Mouse (Mus musculus) E14TG2a.4 (cell line): ENCODE results near the gene Kl.

ENCODE experiments used
- CTCF ChIP-seq: conservative IDR thresholded peaks from 2 replicates; pipeline ENCODE4 v1.5.1; 2014; ENCODE audit warnings: low read length
- NANOG ChIP-seq: IDR thresholded peaks from 2 replicates; pipeline ENCODE4 v1.6.1; 2014; ENCODE audit warnings: borderline replicate concordance, low read length, mixed read lengths

GRCm38 (mm10) chr5:151027171-151027570 lies 74.8 kb downstream of the Kl start:
- no peak for TF ChIP-seq CTCF
- TF ChIP-seq NANOG: no peak
